7 mouse cellular contexts compared by ENCODE assay signal in the genomic region with DNA sequence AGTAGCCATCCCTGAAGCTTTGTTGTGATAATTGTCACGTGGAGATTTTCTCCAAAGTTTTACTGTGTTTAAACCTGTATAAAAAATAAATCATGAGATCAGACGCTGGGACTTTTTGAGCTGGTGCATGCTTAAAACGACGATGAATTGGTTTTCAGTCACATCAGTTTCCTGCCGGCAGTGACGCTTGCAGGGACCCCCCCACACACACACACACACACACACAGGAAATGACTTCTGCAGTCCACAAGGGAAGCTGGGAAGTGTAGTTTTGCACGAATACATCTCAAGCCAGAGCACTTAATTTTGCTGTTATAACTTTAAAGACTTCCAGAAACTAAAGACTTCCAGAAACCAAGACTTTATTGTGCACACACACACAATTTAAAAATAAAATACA. TPM values are rescaled to one million over a fixed set of nuclear protein-coding genes. Genes with fewer than 3 reads are reported as not detected.
DNase-seq lines count a peak whose midpoint lies in the region; ATAC-seq and TF ChIP-seq lines count a peak whose summit lies in the region.

No protein-coding gene starts in this region.

- H3K36me3 ChIP-seq in MEL (ENCODE audit: control insufficient read depth in 1 of 2, insufficient read depth in 2 of 2, low read length in 2 of 2) = no peaks in the 10 kb centered on the region
- no peaks in the 10 kb centered on the region for H3K36me3 ChIP-seq in forebrain, postnatal 0 days (ENCODE audit: insufficient read depth)
- H3K36me3 ChIP-seq in intestine, embryonic 14.5 days (ENCODE audit: control insufficient read depth, insufficient read depth, low read length) = no peaks in the 10 kb centered on the region
- no peaks in the 10 kb centered on the region for H3K36me3 ChIP-seq in limb, embryonic 12.5 days
- no peaks in the 10 kb centered on the region for H3K36me3 ChIP-seq in myocyte (ENCODE audit: control insufficient read depth, insufficient read depth)

- TF ChIP-seq POLR2A in MEL (IDR thresholded peaks at IDR 0.05; ENCODE audit: control insufficient read depth in 1 of 2, insufficient read depth in 1 of 2, low read depth in 1 of 2, low read length in 2 of 2, poor library complexity in 1 of 2) = no peak
- TF ChIP-seq POLR2A in myocyte (IDR thresholded peaks at IDR 0.05; ENCODE audit: insufficient read length, low read depth) = no peak

- no peak overlapping the region for H3K9ac ChIP-seq in MEL (ENCODE audit: control insufficient read depth, low read depth, low read length, poor library complexity, severe bottlenecking)
- H3K9ac ChIP-seq in forebrain, postnatal 0 days = no peak overlapping the region
- H3K9ac ChIP-seq in intestine, embryonic 14.5 days (ENCODE audit: low read length) = no peak overlapping the region
- no peak overlapping the region for H3K9ac ChIP-seq in limb, embryonic 12.5 days (replicated peaks)

- peaks cover 1 to 3% of the 10 kb centered on the region in 2 experiments; a peak in 1 of 4 replicates for H3K27me3 ChIP-seq in MEL (ENCODE audit: control insufficient read depth in 1 of 2, insufficient read depth in 2 of 2, low read length in 2 of 2)
- H3K27me3 ChIP-seq in forebrain, postnatal 0 days (ENCODE audit: insufficient read depth, low read length) = no peaks in the 10 kb centered on the region
- H3K27me3 ChIP-seq in intestine, embryonic 14.5 days (replicated peaks; ENCODE audit: control insufficient read depth, insufficient read depth, low read length) = no peaks in the 10 kb centered on the region
- no peaks in the 10 kb centered on the region for H3K27me3 ChIP-seq in limb, embryonic 12.5 days
- no peaks in the 10 kb centered on the region for H3K27me3 ChIP-seq in myocyte (ENCODE audit: control insufficient read depth, insufficient read depth, insufficient read length)

- no peak overlapping the region for H3K27ac ChIP-seq in MEL (ENCODE audit: control insufficient read depth, low read depth, low read length)
- no peak overlapping the region for H3K27ac ChIP-seq in forebrain, postnatal 0 days (ENCODE audit: low read depth, low read length)
- no peak overlapping the region for H3K27ac ChIP-seq in intestine, embryonic 14.5 days (ENCODE audit: low read depth)
- no peak overlapping the region for H3K27ac ChIP-seq in limb, embryonic 12.5 days

- DNase-seq in CD4-positive, CD25-positive, alpha-beta regulatory T cell, adult 2 months (ENCODE audit: low read depth, low spot score) = peak; percentile 91
- DNase-seq in MEL (ENCODE audit: low read depth, low spot score) = no peak
- DNase-seq in forebrain, postnatal 0 days = peak; percentile 50
- no peak for DNase-seq in intestine, embryonic 14.5 days (ENCODE audit: low spot score)
- DNase-seq in thymus, postnatal 0 days (ENCODE audit: low spot score) = peak; percentile 81

- H3ac ChIP-seq in myocyte (ENCODE audit: control insufficient read depth, insufficient read length) = no peak overlapping the region

- H3K79me2 ChIP-seq in MEL (ENCODE audit: control insufficient read depth, insufficient read depth, low read length, poor library complexity) = no peaks in the 10 kb centered on the region
- H3K79me2 ChIP-seq in myocyte (ENCODE audit: control insufficient read depth, insufficient read depth) = no peaks in the 10 kb centered on the region

- TF ChIP-seq EP300 in MEL (IDR thresholded peaks at IDR 0.05; ENCODE audit: low read depth in 1 of 2, low read length in 2 of 2) = no peak

- H3K9me3 ChIP-seq in MEL (replicated peaks; ENCODE audit: insufficient read depth, low read length) = no peaks in the 10 kb centered on the region
- no peaks in the 10 kb centered on the region for H3K9me3 ChIP-seq in forebrain, postnatal 0 days (ENCODE audit: low read length)
- H3K9me3 ChIP-seq in intestine, embryonic 14.5 days (ENCODE audit: control insufficient read depth, low read length) = no peaks in the 10 kb centered on the region
- H3K9me3 ChIP-seq in limb, embryonic 12.5 days = no peaks in the 10 kb centered on the region

- H3K4me1 ChIP-seq in MEL (ENCODE audit: control insufficient read depth in 1 of 2, insufficient read depth in 2 of 2, low read length in 2 of 2) = no peaks in the 10 kb centered on the region
- no peaks in the 10 kb centered on the region for H3K4me1 ChIP-seq in forebrain, postnatal 0 days (ENCODE audit: insufficient read depth)
- no peaks in the 10 kb centered on the region for H3K4me1 ChIP-seq in intestine, embryonic 14.5 days (replicated peaks; ENCODE audit: control insufficient read depth, insufficient read depth, low read length)
- no peaks in the 10 kb centered on the region for H3K4me1 ChIP-seq in limb, embryonic 12.5 days (replicated peaks)

- WGBS in forebrain, postnatal 0 days = 50% methylated on average over 7 of the region's 7 CpGs
- WGBS in intestine, embryonic 14.5 days = 27% methylated on average over 7 of the region's 7 CpGs
- 34% methylated on average over 7 of the region's 7 CpGs for WGBS in limb, embryonic 12.5 days

- no peak for TF ChIP-seq CTCF in MEL (IDR thresholded peaks at IDR 0.05 in 2 of 3, conservative IDR thresholded peaks at IDR 0.05 in 1 of 3; ENCODE audit: control insufficient read depth in 1 of 3, insufficient read depth in 1 of 3, low read depth in 2 of 3, low read length in 3 of 3, poor library complexity in 1 of 3, severe bottlenecking in 1 of 3)
- TF ChIP-seq CTCF in forebrain, postnatal 0 days (IDR thresholded peaks at IDR 0.05; ENCODE audit: low read depth) = no peak

- peak; percentile 93 for ATAC-seq in forebrain, postnatal 0 days
- 0 out of 2 replicates have a peak, but pooled peaks have one; percentile 49 for ATAC-seq in intestine, embryonic 14.5 days (replicated peaks; ENCODE audit: low FRiP score, low TSS enrichment, low read depth)
- no peak for ATAC-seq in limb, embryonic 12.5 days (ENCODE audit: insufficient number of reproducible peaks, insufficient read depth, low FRiP score, low TSS enrichment, low read depth)

- H3K4me3 ChIP-seq in MEL (ENCODE audit: control insufficient read depth in 1 of 2, insufficient read depth in 1 of 2, low read depth in 2 of 2, low read length in 2 of 2) (no peak overlapping the region), myocyte (no peak overlapping the region)
- 0 out of 2 replicates have a peak overlapping the region, but pooled peaks have one; percentile 9 for H3K4me3 ChIP-seq in forebrain, postnatal 0 days (ENCODE audit: low read depth, low read length)
- H3K4me3 ChIP-seq in intestine, embryonic 14.5 days (ENCODE audit: low read depth, low read length) = peak overlapping the region; percentile 20; the same call in 1 of the 2 replicates
- peak overlapping the region; percentile 8; the same call in 1 of the 2 replicates for H3K4me3 ChIP-seq in limb, embryonic 12.5 days (replicated peaks)

- H3K4me2 ChIP-seq in forebrain, postnatal 0 days (ENCODE audit: low read depth) = peak overlapping the region; percentile 21; the same call in 1 of the 2 replicates
- H3K4me2 ChIP-seq in intestine, embryonic 14.5 days (ENCODE audit: low read length) = peak overlapping the region; percentile 46
- H3K4me2 ChIP-seq in limb, embryonic 12.5 days = peak overlapping the region; percentile 18; the same call in 1 of the 2 replicates
- H3K4me2 ChIP-seq in myocyte (ENCODE audit: low read depth) = peak overlapping the region; percentile 60

- TF ChIP-seq RAD21 in MEL (IDR thresholded peaks at IDR 0.05; ENCODE audit: low read depth, low read length) = no peak

TF ChIP-seq in MEL, 35 proteins besides CTCF, POLR2A, EP300 and RAD21:
- TF ChIP-seq HCFC1 (IDR thresholded peaks at IDR 0.05; ENCODE audit: low read depth, low read length) (peak; percentile 55), SIN3A (IDR thresholded peaks at IDR 0.05; ENCODE audit: low read length) (no peak), TAL1 (IDR thresholded peaks at IDR 0.05; ENCODE audit: low read length) (no peak), POLR2AphosphoS5 (IDR thresholded peaks at IDR 0.05; ENCODE audit: borderline replicate concordance, low read depth, low read length) (no peak)

TF ChIP-seq in myocyte, 11 proteins besides CTCF, POLR2A, EP300 and RAD21:
- no peak for TF ChIP-seq TCF3 (IDR thresholded peaks at IDR 0.05; ENCODE audit: insufficient read length, low read depth)

RNA-seq across cellular contexts. Expression of gene Tfpi, which starts 5.3 kb away (rescaled TPM):
- 0.82 and 1.1 TPM in 2 replicates for total RNA-seq in MEL (2012; rRNA removed)
- polyA plus RNA-seq in MEL (2012; ENCODE audit: insufficient read depth in 1 of 2, insufficient read length in 2 of 2, low read depth in 1 of 2, low replicate concordance in 2 of 2, missing spikeins in 1 of 2) (1 to 10 TPM in 1 of 2 experiments, not detected in 1; 2.5 TPM), myocyte (2012; fragmentation: generic; extraction: Trizol) (7.9 TPM)
- total RNA-seq in forebrain, postnatal 0 days (2014; rRNA removed) = 11.6 and 16.2 TPM in 2 replicates
- polyA plus RNA-seq in forebrain, postnatal 0 days (2015; fragmentation: Nextera tagmentation; extraction: Ambion mirVana) = 11.4 and 11.7 TPM in 2 replicates
- 53.9 and 60.1 TPM in 2 replicates for polyA plus RNA-seq in intestine, embryonic 14.5 days (2014; fragmentation: Nextera tagmentation; extraction: Ambion mirVana)
- 15.1 and 16.2 TPM in 2 replicates for polyA plus RNA-seq in limb, embryonic 12.5 days (2016; fragmentation: Nextera tagmentation; extraction: Ambion mirVana)
- 25.1 and 25.7 TPM in 2 replicates for polyA plus RNA-seq in thymus, postnatal 0 days (2015; fragmentation: Nextera tagmentation; extraction: Ambion mirVana)

RNA-seq across cellular contexts. Expression of gene Calcrl, which starts 56.7 kb away (rescaled TPM):
- not detected in 2 replicates for total RNA-seq in MEL (2012; rRNA removed)
- polyA plus RNA-seq in MEL (2012; ENCODE audit: insufficient read depth in 1 of 2, insufficient read length in 2 of 2, low read depth in 1 of 2, low replicate concordance in 2 of 2, missing spikeins in 1 of 2) = not detected
- 12.5 and 14.1 TPM in 2 replicates for total RNA-seq in forebrain, postnatal 0 days (2014; rRNA removed)
- polyA plus RNA-seq in forebrain, postnatal 0 days (2015; fragmentation: Nextera tagmentation; extraction: Ambion mirVana) = 3.9 and 6.1 TPM in 2 replicates
- polyA plus RNA-seq in intestine, embryonic 14.5 days (2014; fragmentation: Nextera tagmentation; extraction: Ambion mirVana) = 34.3 and 42.3 TPM in 2 replicates
- 12.7 and 12.9 TPM in 2 replicates for polyA plus RNA-seq in limb, embryonic 12.5 days (2016; fragmentation: Nextera tagmentation; extraction: Ambion mirVana)
- polyA plus RNA-seq in myocyte (2012; fragmentation: generic; extraction: Trizol) = 6.9 TPM
- 20.1 and 23.0 TPM in 2 replicates for polyA plus RNA-seq in thymus, postnatal 0 days (2015; fragmentation: Nextera tagmentation; extraction: Ambion mirVana)

Comparison
In these comparisons a context has a peak if more than half of its experiments do, and no peak if none do; other contexts are left out.
1. DNase-seq: peak in CD4-positive, CD25-positive, alpha-beta regulatory T cell, adult 2 months (single experiment), forebrain, postnatal 0 days (single experiment) and thymus, postnatal 0 days (single experiment); none in MEL (single experiment) and intestine, embryonic 14.5 days (single experiment).
2. H3K4me3 ChIP-seq: peak in forebrain, postnatal 0 days (single experiment), intestine, embryonic 14.5 days (single experiment) and limb, embryonic 12.5 days (single experiment); none in MEL (0 of 2) and myocyte (single experiment).
3. Peak in every context shown above with its lines, with median percentiles within 50 percentile points of each other: H3K4me2 ChIP-seq.